Mouse (Mus musculus): ENCODE results near the gene Zbbx.
A peak's percentile ranks its signal among the peaks of the same experiment; 100 is the strongest.

Gene Zbbx

GRCm38 (mm10) chr3:75164838-75165496 is at the start of gene Zbbx:
Zbbx (minus strand) TSS chr3:75165034.
- no peak for DNase-seq (ENCODE audit: low spot score)

- DNase-seq (ENCODE audit: low spot score) = peak; percentile 21
These were observed 38.1 kb upstream of the Zbbx start for GRCm38 (mm10) chr3:75202808-75203503.

GRCm38 (mm10) chr3:75182606-75183005 is 17.8 kb upstream of the Zbbx start:
- no peak for DNase-seq (ENCODE audit: low spot score)

GRCm38 (mm10) chr3:75141876-75142275 is 23.0 kb downstream of the Zbbx start:
- DNase-seq (ENCODE audit: low spot score) = no peak

DNA sequence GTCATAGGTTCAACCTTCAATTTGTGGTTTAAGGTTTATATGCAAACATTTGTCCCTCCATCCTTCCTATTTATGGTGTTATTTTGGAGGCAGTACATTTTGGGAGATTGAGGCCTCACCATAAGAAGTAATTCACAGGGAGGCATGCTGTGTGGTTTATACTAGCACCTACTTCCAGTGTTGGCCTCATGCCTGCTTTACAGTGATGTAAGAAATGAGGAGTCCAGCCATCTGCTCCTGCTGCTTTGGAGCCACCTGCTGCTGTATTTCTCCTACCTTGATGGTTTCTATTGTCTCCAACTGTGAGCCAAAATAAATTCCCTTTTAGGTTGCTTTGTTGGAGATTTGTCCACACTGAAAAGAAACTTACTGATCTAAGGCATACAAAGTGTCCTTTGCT is 60.0 kb downstream of the Zbbx start:
- DNase-seq (ENCODE audit: low spot score) = no peak

GRCm38 (mm10) chr3:75085762-75086161 is 79.1 kb downstream of the Zbbx start:
- no peak for DNase-seq (ENCODE audit: low spot score)

- no peak for DNase-seq (ENCODE audit: low spot score)
These were observed 85.9 kb downstream of the Zbbx start for GRCm38 (mm10) chr3:75078906-75079305.

- DNase-seq (ENCODE audit: low spot score) = no peak
These were observed 155.1 kb downstream of the Zbbx start for GRCm38 (mm10) chr3:75009701-75010100.

All from c-Kit-positive CD71-positive TER-119-positive erythroid progenitor cells, embryonic 14.5 days (primary cell).